Mouse (Mus musculus) mouse embryonic stem cell (cell line): Measurements from ENCODE around the gene Chid1.

Source experiments
- in situ Hi-C, 2 experiments: fragments of 300-500 bp; cut with MboI; formaldehyde crosslinking; loops; 1 replicate in 1 of 2; 3 replicates in 1 of 2; pipeline ENCODE4 v1.14.3; 2019 to 2020; ENCODE audit warnings: low sequenced_read_pairs in 2 of 2, low pct_unique_long_range_greater_than_20kb in 1 of 2, mixed read lengths in 1 of 2; ENCODE audit not compliant: unreplicated experiment in 1 of 2

The Chid1 gene

GRCm38 (mm10) chr7:141539556-141540311 lies at the start of gene Chid1:
Gene Chid1, minus strand, starts transcription at chr7:141539857.
- in situ Hi-C loops: no loop called here

GRCm38 (mm10) chr7:141588890-141589289 lies 49.2 kb upstream of the Chid1 start:
- in situ Hi-C loops: no loop called here

- in situ Hi-C loops: no loop called here
Measured at GRCm38 (mm10) chr7:141585881-141586280, 46.2 kb upstream of the Chid1 start.

- in situ Hi-C loops: no loop called here
Measured at GRCm38 (mm10) chr7:141585288-141585687, 45.6 kb upstream of the Chid1 start.

- in situ Hi-C loops: no loop called here
Measured at GRCm38 (mm10) chr7:141584048-141584841, 44.6 kb upstream of the Chid1 start.

GRCm38 (mm10) chr7:141581323-141581722 lies 41.7 kb upstream of the Chid1 start:
- in situ Hi-C loops: no loop called here

GRCm38 (mm10) chr7:141578943-141579342 lies 39.3 kb upstream of the Chid1 start:
- in situ Hi-C loops: no loop called here

GRCm38 (mm10) chr7:141578511-141578910 lies 38.9 kb upstream of the Chid1 start:
- in situ Hi-C loops: no loop called here

- in situ Hi-C loops: no loop called here
Measured at GRCm38 (mm10) chr7:141577801-141578200, 38.1 kb upstream of the Chid1 start.

GRCm38 (mm10) chr7:141575481-141575880 lies 35.8 kb upstream of the Chid1 start:
- in situ Hi-C loops: no loop called here

GRCm38 (mm10) chr7:141574041-141574440 lies 34.4 kb upstream of the Chid1 start:
- in situ Hi-C loops: no loop called here

GRCm38 (mm10) chr7:141570625-141571295 lies 31.1 kb upstream of the Chid1 start:
- in situ Hi-C loops: no loop called here

GRCm38 (mm10) chr7:141569916-141570315 lies 30.3 kb upstream of the Chid1 start:
- in situ Hi-C loops: no loop called here

GRCm38 (mm10) chr7:141569283-141569803 lies 29.7 kb upstream of the Chid1 start:
- in situ Hi-C loops: no loop called here

GRCm38 (mm10) chr7:141566587-141566986 lies 26.9 kb upstream of the Chid1 start:
- in situ Hi-C loops: no loop called here

- in situ Hi-C loops: no loop called here
Measured at GRCm38 (mm10) chr7:141564561-141564960, 24.9 kb upstream of the Chid1 start.

GRCm38 (mm10) chr7:141562852-141563427 lies 23.3 kb upstream of the Chid1 start:
- in situ Hi-C loops: no loop called here

GRCm38 (mm10) chr7:141562421-141562851 lies 22.8 kb upstream of the Chid1 start:
- in situ Hi-C loops: no loop called here
